Mouse (Mus musculus) kidney, adult 2 months (tissue): Measurements from ENCODE around the gene Rcvrn. TPM values are rescaled to one million over a fixed set of nuclear protein-coding genes. Genes with fewer than 3 reads are reported as not detected.

Source experiments
- DNase-seq: peaks from one replicate; pipeline ENCODE4 v3.0.0; 2021
- H3K27ac ChIP-seq: fragments of 200-500 bp; 2 replicates; pipeline ENCODE4 v1.5.1; 2012; ENCODE audit warnings: low read depth, low read length, control low read depth, inconsistent platforms; ENCODE audit not compliant: insufficient read depth
- H3K27me3 ChIP-seq: fragments of 200-500 bp; replicated peaks from 2 replicates; pipeline ENCODE4 v1.6.1; 2012; ENCODE audit warnings: mild to moderate bottlenecking, moderate library complexity, low read length, inconsistent platforms; ENCODE audit not compliant: control insufficient read depth, insufficient read depth
- H3K36me3 ChIP-seq: fragments of 200-500 bp; 2 replicates; pipeline ENCODE4 v1.6.1; 2012; ENCODE audit warnings: mild to moderate bottlenecking, moderate library complexity, low read length, inconsistent platforms; ENCODE audit not compliant: control insufficient read depth, insufficient read depth
- H3K4me1 ChIP-seq: fragments of 200-500 bp; 2 replicates; pipeline ENCODE4 v1.6.1; 2011; ENCODE audit warnings: low read length; ENCODE audit not compliant: control insufficient read depth, insufficient read depth
- H3K4me3 ChIP-seq: fragments of 200-500 bp; 2 replicates; pipeline ENCODE4 v1.5.1; 2011; ENCODE audit warnings: mild to moderate bottlenecking, low read depth, low read length, control low read depth; ENCODE audit not compliant: insufficient read depth
- CTCF ChIP-seq: fragments of 200-500 bp; conservative IDR thresholded peaks from 2 replicates; pipeline ENCODE4 v1.5.1; 2011; ENCODE audit warnings: low read depth, mild to moderate bottlenecking, control low read depth, low read length, moderate library complexity, mixed read lengths; ENCODE audit not compliant: insufficient read depth, insufficient read length
- POLR2A ChIP-seq: fragments of 200-500 bp; IDR thresholded peaks from one replicate; pipeline ENCODE4 v1.6.1; 2011; ENCODE audit warnings: low read depth, low read length, control low read depth
- WGBS: fragments of 180-500 bp; shearing (Covaris S2); methylation state at CpG from one replicate; pipeline ENCODE4 v1.1.7; 2018; 5-methylcytosine and 5-hydroxymethylcytosine counted together
- polyA plus RNA-seq: library from polyadenylated mRNA; depleted of rRNA; stranded (reverse); fragments of >200 nt; gene quantifications from 2 replicates; pipeline ENCODE4 v1.2.3, GENCODE M21; 2012

Gene Rcvrn
- polyA plus RNA-seq, 1 experiment, result 0.14 TPM

DNA sequence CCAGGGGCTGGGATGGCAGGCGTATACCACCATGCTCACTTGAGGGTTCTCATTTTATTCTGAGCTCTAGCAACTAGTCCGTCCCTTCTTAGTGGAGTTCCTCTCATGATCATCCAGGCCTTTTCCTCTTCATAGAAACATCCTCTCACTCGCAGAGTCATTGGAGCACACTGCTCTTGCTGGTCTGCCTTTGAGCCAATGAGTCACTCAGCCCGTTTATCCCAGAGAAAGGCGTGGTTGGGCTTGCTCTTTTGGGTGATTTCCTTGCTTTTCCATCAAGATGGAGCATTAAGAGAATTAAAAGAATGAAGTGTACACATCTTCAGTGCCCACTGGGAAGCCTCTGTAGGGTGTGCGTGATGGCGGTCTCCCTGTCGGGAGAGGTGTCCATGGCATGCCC lies 33.7 kb upstream of the Rcvrn start:
- TF ChIP-seq POLR2A (no peak), CTCF (no peak)
- DNase-seq, result no peak
- Histone ChIP-seq H3K27me3 (no peaks in the 10 kb centered on the region), H3K27ac (no peak overlapping the region), H3K4me1 (no peaks in the 10 kb centered on the region), H3K36me3 (no peaks in the 10 kb centered on the region), H3K4me3 (no peak overlapping the region)
- 88% methylated on average over 8 of the region's 8 CpGs for WGBS

DNA sequence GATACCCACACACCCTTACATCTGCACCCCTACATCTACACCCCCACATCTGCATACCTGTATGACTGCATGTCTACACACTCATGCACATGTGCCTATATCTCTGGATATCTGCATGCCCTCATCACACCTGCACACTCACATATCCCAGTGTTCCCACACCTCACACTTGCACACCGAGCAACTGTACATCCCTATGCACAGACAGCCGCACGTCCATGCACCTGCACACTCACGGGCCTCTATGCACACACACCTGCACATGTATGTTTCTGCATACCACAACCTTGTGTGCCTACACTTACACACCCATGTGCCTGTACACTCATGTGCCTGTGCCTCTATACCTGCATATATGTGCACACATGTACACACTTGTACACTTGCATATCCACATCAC lies 31.7 kb upstream of the Rcvrn start:
- H3K4me3 ChIP-seq, result no peak overlapping the region
- H3K27ac ChIP-seq, result no peak overlapping the region
- no peak for TF ChIP-seq CTCF
- TF ChIP-seq POLR2A, result no peak
- H3K27me3 ChIP-seq, result no peaks in the 10 kb centered on the region
- no peaks in the 10 kb centered on the region for H3K36me3 ChIP-seq
- DNase-seq, result no peak
- peaks cover 3% of the 10 kb centered on the region; the same call in 1 of the 2 replicates for H3K4me1 ChIP-seq
- 97% methylated on average over 4 of the region's 4 CpGs for WGBS

DNA sequence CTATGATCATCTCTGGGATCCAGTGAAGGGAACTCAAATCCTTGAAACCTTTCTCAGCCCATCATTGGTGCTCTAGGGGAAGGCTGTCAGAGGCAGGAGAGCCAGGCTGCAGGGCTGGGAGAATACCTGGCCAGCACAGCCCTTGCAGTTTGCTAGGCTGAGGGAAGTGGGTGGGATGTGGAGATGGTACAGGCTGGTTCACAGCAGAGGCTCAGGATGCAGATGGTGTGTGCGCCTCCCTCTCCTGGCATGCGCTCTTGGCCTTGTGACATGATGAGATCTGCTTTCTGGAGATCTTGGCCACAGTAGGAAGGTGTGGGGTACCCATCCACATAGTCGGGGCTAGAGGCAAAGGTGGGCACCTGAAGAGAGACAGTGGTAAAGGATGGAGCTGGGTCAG lies 30.9 kb upstream of the Rcvrn start:
- WGBS, result 95% methylated on average over 3 of the region's 3 CpGs
- H3K4me3 ChIP-seq, result no peak overlapping the region
- H3K27me3 ChIP-seq, result no peaks in the 10 kb centered on the region
- H3K4me1 ChIP-seq, result peaks cover 3% of the 10 kb centered on the region; the same call in 1 of the 2 replicates
- H3K36me3 ChIP-seq, result no peaks in the 10 kb centered on the region
- no peak for TF ChIP-seq CTCF
- TF ChIP-seq POLR2A, result no peak
- H3K27ac ChIP-seq, result no peak overlapping the region
- no peak for DNase-seq

- no peaks in the 10 kb centered on the region for H3K27me3 ChIP-seq
- peaks cover 3% of the 10 kb centered on the region; the same call in 1 of the 2 replicates for H3K4me1 ChIP-seq
- DNase-seq, result no peak
- H3K27ac ChIP-seq, result no peak overlapping the region
- no peak overlapping the region for H3K4me3 ChIP-seq
- TF ChIP-seq CTCF (no peak), POLR2A (no peak)
- no peaks in the 10 kb centered on the region for H3K36me3 ChIP-seq
- WGBS, result 97% methylated on average over 6 of the region's 6 CpGs
These were observed 30.2 kb upstream of the Rcvrn start for GRCm38 (mm10) chr11:67664918-67665317.

- TF ChIP-seq CTCF (no peak), POLR2A (no peak)
- no peaks in the 10 kb centered on the region for H3K36me3 ChIP-seq
- WGBS, result 82% methylated on average over 5 of the region's 5 CpGs
These were observed 29.0 kb upstream of the Rcvrn start for GRCm38 (mm10) chr11:67666129-67666528.

DNA sequence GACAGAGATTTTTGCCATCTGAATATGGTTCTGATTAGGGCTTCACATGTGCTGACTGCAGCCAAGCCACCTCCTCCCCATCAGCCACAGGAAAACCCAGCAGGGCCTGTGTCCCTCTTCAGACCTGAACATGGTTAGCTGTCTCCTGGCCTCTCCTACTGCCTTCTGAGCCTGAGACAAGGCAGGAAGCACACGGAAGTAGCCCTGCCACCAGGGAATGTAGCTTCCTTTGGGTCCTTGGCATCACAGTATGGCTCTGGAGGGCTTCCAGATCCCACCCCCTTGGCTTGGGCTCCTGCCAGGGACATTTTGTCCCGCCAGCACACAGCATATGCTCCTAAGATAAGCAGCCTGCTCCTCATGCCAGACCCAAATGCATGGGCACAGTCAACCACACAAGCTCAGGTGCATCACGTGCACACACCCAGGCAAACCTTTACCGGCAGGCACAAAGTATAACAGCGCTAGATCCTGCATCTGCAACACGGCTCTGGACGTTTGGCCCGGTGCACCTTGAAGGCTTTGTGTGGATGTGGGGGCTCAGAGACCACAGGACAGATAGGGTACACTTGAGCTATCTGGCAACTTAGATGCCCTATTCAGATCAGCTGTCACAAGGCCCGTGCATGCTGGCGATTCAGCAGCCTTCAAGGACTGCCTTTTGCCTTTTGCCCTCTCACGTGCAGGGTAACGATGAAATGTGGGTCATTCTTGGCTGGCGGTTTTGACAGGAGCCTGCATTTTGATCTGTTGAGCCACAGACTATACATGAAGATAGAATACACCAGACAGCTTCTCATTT lies 27.4 kb upstream of the Rcvrn start:
- WGBS, result 64% methylated on average over 13 of the region's 13 CpGs
- peaks cover 3% of the 10 kb centered on the region; the same call in 1 of the 2 replicates for H3K4me1 ChIP-seq
- TF ChIP-seq CTCF, result no peak
- TF ChIP-seq POLR2A, result no peak
- DNase-seq, result peak; percentile 78
- H3K36me3 ChIP-seq, result no peaks in the 10 kb centered on the region
- H3K4me3 ChIP-seq, result no peak overlapping the region
- H3K27me3 ChIP-seq, result no peaks in the 10 kb centered on the region
- H3K27ac ChIP-seq, result no peak overlapping the region

More at GRCm38 (mm10) chr11:67666129-67666528, 29.0 kb upstream of the Rcvrn start:
- no peak for DNase-seq
- Histone ChIP-seq H3K27ac (no peak overlapping the region), H3K4me3 (no peak overlapping the region), H3K4me1 (peaks cover 3% of the 10 kb centered on the region; the same call in 1 of the 2 replicates), H3K27me3 (no peaks in the 10 kb centered on the region)

- Histone ChIP-seq H3K27ac (no peak overlapping the region), H3K27me3 (no peaks in the 10 kb centered on the region), H3K4me1 (peaks cover 3% of the 10 kb centered on the region; the same call in 1 of the 2 replicates), H3K4me3 (no peak overlapping the region), H3K36me3 (no peaks in the 10 kb centered on the region)
- WGBS, result 86% methylated on average over 3 of the region's 3 CpGs
- no peak for DNase-seq
- TF ChIP-seq CTCF (no peak), POLR2A (no peak)
These were observed 26.6 kb upstream of the Rcvrn start for GRCm38 (mm10) chr11:67668460-67669007.
